ENCODE assay signal across 9 mouse cellular contexts in the genomic region with DNA sequence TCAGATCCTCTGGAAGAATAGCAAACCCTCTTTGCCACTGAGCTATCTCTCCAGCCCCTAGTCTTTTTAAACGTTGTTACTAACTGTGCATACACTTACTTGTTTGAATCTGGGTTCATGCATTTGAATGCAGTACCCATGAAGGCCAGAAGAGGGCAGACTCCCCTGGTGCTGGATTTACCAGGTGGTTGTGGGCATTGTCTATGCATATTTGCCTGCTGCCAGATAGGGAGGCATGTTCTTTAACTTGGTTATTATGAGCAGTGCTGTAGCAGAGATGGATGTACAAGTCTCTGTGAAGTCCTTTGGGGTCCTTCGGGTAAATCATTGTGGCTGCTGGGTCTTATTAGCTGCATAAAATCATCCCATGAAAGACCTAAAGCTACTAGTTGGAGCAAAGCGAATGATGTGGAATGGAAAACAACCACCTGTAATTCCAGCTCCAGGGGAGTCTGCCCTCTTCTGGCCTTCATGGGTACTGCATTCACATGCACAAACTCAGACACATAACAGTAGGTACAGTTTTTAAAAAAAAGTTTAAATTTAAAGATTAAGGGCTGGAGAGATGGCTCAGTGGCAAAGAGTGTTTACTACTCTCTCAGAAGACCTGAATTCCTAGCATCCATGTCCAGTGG.
A peak's percentile ranks its signal among the peaks of the same experiment; 100 is the strongest.
DNase-seq lines count a peak whose midpoint lies in the region; TF ChIP-seq lines count a peak whose summit lies in the region.
"Had no signal": no experiment of that assay in that cellular context is flagged by ENCODE, and none has a peak within 500 bp of the region (broad histone marks: within the 10 kb centered on the region; RNA-seq: fewer than 3 reads in every experiment).

No protein-coding gene starts in this region.

- WGBS in heart, adult 2 months: 76% methylated on average over 3 of the region's 3 CpGs

- no peaks in the 10 kb centered on the region for H3K27me3 ChIP-seq in heart, adult 2 months (ENCODE audit: control insufficient read depth, insufficient read depth, low read length)
- H3K27me3 ChIP-seq: liver, embryonic 15.5 days had no signal

- DNase-seq in heart, adult 2 months: peak; percentile 7 to 31
- no peak for DNase-seq in heart, adult 8-10 months (ENCODE audit: low spot score)
- peak; percentile 35 to 36 for DNase-seq in right cerebral cortex, postnatal 10 days (ENCODE audit: low spot score in 2 of 2)
- no peak for DNase-seq in right cerebral cortex, postnatal 25 days
- DNase-seq in cerebellum, adult 9-10 months: peak; percentile 70
- DNase-seq in heart, postnatal 36 days: peak; percentile 10 to 41
- DNase-seq in lung, postnatal 25 days (ENCODE audit: low spot score): peak; percentile 8
- DNase-seq in spleen, adult 18-20 months: no peak

- H3K9ac ChIP-seq in heart, adult 2 months (ENCODE audit: low read depth, low read length): no peak overlapping the region
- H3K9ac ChIP-seq: liver, embryonic 15.5 days had no signal

- no peaks in the 10 kb centered on the region for H3K4me1 ChIP-seq in heart, adult 2 months (ENCODE audit: control insufficient read depth, insufficient read depth, low read length)
- H3K4me1 ChIP-seq: liver, embryonic 15.5 days had no signal

- no peak overlapping the region for H3K4me3 ChIP-seq in heart, adult 2 months
- H3K4me3 ChIP-seq: liver, embryonic 15.5 days had no signal

- intact Hi-C loops in heart, adult 2 months (cut with DNase I): loop anchor here (2.0 kb wide), 1 partner anchor 421 kb away; no protein-coding TSS in a partner anchor
- intact Hi-C loops in heart, postnatal 36 days (cut with DNase I): loop anchor here (1.0 to 10.0 kb wide), 2 partner anchors 133 to 420 kb away; no protein-coding TSS in a partner anchor

- peak; percentile 69 for TF ChIP-seq CTCF in heart, adult 2 months (IDR thresholded peaks at IDR 0.05)

- H3K27ac ChIP-seq in heart, adult 2 months: no peak overlapping the region
- H3K27ac ChIP-seq: liver, embryonic 15.5 days had no signal

- no peak for TF ChIP-seq EP300 in heart, adult 2 months (IDR thresholded peaks at IDR 0.05; ENCODE audit: insufficient read depth, low read depth, low read length)

- no peak for TF ChIP-seq POLR2A in heart, adult 2 months (IDR thresholded peaks at IDR 0.05; ENCODE audit: insufficient read depth, low read depth, low read length)

- no peaks in the 10 kb centered on the region for H3K36me3 ChIP-seq in heart, adult 2 months (ENCODE audit: control insufficient read depth, insufficient read depth, low read length)
- H3K36me3 ChIP-seq: liver, embryonic 15.5 days had no signal

- no peaks in the 10 kb centered on the region for H3K79me2 ChIP-seq in heart, adult 2 months (replicated peaks; ENCODE audit: control insufficient read depth, insufficient read depth, low read length)

Comparison
In these comparisons a context has a peak if more than half of its experiments do, and no peak if none do; other contexts are left out.
1. DNase-seq: peak in heart, adult 2 months (2 of 2), right cerebral cortex, postnatal 10 days (2 of 2), cerebellum, adult 9-10 months (single experiment), heart, postnatal 36 days (2 of 2) and lung, postnatal 25 days (single experiment); none in heart, adult 8-10 months (single experiment), right cerebral cortex, postnatal 25 days (single experiment) and spleen, adult 18-20 months (0 of 2).